Mouse (Mus musculus): ENCODE results near the gene Dok3.
"Not testable (repeated sequence)": the region's sequence is repeated elsewhere in the genome, so short reads cannot be mapped to it uniquely, and the experiment has no call there.

Gene Dok3

DNA sequence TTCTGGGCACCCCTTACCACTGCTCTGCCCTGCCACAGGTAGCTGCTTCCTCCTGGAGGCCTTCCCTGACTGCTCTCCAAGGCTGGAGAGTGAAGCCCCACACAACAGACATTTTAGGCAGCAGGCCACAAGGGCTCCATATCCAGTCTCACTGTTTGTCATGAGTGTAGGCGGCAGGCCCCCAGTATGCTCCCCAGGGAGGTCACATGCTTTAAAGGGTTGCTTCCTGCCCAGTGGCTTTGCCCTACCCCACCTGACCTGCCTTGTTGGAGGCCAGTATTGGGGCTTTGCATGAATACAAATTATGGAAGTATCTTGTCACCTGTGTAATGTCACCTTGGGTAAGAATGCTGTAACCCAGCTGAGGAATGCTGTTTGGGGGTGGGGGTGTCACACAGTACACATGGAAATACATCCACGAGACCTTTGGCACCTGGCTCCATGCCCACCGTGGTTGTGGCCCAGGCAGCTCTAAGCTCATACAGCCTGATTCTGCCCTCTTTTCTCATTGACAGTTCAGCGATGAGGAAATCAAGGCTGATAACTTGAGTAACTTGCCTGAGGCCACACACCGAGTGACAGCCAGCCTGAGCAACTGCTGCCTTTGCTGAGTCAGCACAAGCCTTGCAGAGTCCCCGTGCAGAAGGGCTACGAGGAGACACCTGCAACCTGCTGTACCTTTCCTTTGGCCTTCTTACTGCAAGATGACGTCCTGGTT is at the start of gene Dok3:
Gene Dok3 (minus strand): TSS at position 99 of the 718 bp plus-strand sequence.
- no peak for DNase-seq

DNA sequence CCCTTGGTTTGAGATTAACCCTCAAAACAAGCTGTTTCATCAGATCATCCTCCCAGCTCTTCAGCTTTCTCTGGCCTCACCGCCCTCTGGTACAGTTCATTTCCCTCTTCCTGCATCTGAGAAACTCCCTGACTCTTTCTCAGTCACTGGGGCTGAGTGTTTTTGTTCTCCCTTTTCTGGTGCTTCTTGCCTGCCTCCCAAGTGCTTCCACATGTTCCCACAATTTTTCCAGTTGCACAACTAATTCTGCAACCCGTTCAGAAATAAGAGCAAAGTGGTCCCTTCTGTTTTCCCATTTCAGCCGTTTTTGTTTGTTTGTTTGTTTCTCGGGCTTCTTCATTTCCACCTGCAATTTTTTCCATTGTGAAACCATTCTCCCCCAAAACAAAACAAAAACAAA is 49.0 kb upstream of the Dok3 start:
- DNase-seq, result no peak

DNA sequence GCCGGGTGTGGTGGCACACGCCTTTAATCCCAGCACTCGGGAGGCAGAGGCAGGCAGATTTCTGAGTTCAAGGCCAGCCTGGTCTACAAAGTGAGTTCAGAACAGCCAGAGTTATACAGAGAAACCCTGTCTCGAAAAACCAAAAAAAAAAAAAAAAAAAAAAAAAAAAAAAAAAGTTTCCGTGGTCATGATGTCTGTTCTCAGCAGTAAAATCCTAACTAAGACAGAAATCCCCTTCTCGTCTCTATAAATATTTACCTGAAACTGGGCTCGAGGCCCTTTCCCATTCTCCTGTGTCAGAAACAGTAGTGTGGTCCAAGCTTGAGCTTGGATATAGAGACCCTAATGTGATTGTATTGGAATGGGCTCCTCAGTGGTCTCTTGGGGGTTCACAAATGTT is 47.8 kb upstream of the Dok3 start:
- not testable (repeated sequence) for DNase-seq

DNA sequence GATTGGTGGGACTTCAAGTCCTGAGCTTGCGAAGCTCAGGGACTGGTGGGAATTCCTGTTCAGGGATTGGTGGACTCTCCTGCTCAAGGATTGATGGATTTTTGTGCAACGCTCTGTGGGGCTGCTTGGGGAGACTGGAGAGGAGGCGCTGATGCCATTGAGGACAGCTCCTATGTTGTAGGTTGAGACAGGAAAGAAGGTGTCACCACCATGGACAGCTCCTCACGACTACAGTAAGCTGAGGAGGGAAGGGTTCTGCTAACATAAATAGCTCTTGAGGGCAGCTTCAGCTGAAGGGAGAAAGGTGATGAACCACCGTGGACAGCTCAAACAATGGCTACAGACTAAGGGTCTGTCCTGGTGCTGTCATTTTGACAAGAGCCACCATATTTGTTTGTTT is 46.8 kb upstream of the Dok3 start:
- no peak for DNase-seq

DNA sequence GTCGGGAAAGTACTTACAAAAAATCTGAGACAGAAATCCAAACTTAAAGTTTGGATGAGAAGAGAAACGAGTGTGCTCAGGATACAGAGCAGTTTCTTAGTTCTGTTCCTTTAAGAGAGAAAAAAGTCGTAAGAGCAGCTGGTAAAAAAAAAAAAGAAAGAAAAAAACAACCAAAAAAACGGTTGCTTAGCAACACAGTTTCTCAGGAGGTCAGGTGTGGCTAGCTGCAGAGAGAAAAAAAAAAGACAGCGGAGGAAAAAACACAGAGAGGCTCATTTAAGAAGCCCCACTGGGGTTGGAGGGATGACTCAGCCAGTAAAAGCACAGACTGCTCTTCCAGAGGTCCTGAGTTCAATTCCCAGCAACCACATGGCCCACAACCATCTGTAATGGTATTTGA is 45.2 kb upstream of the Dok3 start:
- no peak for DNase-seq

DNA sequence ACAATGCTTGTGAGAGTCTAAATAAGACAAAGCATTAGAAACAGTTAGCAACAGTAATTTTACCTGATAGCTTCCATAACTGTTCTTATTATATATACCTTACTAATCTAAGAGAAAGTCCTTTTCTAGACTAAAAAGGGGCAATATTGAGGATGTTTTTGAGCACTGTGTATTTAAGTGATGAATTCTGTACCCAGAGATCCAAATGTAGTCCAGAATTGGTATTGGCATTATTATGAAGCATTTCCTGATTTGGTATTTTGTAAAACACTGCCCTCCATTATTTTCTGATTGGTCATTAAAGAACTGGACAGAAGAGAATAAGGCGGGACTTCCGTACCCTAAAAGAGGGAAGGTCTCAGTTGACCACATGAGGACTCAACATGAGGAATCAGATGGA is 44.3 kb upstream of the Dok3 start, which contains the start of gene Tmed9:
Gene Tmed9 (plus strand): TSS at position 301 of the 400 bp plus-strand sequence.
- DNase-seq, result no peak

DNA sequence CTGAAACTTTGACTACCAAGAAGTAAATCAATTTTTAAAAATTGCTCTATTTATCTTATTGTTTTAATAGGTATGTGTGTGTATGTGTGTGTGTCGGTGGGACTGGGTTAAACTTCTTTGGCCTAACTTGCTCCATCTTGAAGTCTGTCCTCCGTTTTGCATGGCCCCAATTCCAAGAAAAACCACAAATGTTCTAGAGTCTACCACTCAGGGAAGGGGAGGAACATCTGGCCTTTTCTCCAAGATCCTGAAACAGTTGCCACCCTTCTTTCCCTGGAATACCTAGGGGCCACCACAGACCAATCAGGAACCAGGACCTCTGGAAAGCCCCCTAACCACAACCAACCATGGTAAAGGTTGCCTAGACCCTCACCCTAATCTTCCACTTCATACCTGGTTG is 42.9 kb upstream of the Dok3 start:
- DNase-seq, result no peak

DNA sequence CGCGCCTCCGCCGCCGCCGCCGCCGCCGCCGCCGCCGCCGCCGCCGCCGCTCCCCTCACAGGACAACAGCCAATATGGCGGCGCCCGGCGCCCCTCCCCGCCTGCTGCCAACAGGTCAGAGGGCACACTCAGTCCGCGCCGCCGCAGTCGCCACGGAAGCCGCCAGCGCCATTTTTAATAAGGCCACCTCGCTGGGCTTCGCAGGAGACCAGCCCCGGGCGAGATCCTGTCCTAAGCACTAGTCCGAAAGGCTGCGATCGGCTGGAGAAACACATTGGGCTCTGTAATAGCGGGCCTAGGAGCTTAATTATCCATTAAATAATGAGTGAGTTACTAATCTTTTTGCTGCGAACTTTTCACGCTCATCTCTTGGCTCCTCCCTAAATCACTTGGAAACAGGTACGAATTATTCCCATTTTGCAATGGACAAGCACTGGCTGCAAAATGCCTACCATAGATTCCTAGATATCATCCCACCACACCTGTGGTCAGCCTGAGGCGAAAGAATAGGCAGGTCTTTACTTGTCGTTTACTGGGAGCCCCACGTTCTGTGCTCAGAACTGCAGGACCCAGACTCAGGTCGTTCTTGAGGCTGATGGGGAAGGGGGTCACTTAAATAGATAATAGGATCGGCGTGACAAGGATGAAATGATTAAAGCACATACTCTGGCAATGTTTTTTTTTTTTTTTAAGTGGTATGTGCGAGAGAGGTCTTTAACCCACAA is 42.1 kb upstream of the Dok3 start, which contains the start of gene Fam193b:
Gene Fam193b (minus strand): TSS at position 94 of the 725 bp plus-strand sequence.
- DNase-seq, result peak; percentile 94

DNA sequence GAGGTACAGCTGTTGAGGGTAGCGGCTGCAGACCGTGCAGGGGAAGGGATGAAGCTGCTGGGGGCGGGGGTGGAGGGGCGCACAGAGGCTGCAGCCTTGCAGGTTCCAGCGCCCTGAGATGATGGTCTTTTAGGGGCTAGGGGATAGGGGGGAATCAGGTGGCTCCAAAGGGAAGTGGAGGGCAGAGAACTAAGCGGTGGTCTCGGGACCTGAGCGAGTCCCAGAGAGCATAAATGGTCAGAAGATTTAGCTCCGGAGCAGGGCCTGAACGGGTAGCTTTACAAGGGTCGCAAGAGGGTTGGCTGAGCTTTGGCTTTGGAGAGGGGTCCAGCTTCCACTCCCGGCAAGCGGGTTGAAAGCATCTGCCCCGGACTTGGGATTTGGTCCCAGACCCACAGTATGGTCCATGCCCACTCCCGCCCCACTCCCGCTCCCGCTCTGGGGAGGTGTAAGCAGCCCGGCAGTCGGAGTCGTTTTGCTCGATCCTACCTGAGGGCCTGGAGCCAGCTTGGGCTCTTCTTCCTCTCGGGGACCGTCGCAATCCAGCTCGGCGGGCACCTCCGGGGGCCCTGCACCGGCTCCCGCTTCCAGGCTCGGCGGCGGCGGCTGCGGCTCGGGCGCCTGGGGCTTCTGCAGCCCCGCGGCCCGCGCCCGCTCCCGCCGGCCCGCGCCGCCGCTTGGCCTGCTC is 41.3 kb upstream of the Dok3 start:
- DNase-seq, result peak; percentile 60 to 69

DNA sequence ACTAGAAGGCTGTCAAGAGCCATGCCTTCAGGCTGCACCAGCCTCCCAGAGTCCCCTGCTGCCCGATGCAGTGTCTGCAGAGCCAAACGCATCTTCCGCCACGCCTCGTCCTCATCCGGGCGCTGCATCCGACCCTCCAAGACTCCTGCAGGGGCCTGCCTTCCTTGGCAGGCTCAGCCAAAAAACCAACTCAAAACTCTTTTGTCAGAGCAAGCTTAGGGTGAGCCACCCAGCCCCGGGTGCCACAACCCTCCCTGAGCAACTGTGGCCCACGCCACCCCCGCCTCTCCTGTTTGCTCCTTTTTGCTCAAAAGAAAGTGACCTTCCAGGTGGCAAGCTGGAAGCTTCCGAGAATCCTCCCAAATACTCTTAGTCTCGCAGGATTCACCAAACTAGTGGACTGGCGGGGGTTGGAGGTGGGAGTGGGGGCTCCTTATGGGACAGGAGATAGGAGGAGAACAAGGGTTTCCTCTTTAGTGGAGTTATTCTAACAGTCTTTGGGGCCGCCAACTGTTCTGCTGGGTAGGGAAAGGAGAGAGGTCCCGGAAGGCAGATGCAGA is 40.7 kb upstream of the Dok3 start:
- peak; percentile 25 to 45 for DNase-seq

DNA sequence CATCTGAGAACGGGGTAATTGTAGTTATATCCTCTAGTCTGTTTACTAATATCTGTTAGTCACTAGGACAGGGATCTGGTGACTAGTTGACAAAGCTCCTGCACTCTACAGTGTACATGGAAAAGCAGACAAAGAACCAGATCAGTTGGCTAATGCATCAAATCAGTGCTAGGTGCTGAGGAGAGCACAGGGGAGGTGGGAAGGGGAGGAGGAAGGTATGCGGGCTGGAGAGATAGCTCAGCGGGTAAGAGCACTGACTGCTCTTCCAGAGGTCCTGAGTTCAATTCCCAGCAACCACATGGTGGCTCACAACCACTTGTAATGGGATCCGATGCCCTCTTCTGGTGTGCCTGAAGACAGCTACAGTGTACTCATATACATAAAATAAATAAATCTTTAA is 39.4 kb upstream of the Dok3 start:
- DNase-seq, result not testable (repeated sequence)

DNA sequence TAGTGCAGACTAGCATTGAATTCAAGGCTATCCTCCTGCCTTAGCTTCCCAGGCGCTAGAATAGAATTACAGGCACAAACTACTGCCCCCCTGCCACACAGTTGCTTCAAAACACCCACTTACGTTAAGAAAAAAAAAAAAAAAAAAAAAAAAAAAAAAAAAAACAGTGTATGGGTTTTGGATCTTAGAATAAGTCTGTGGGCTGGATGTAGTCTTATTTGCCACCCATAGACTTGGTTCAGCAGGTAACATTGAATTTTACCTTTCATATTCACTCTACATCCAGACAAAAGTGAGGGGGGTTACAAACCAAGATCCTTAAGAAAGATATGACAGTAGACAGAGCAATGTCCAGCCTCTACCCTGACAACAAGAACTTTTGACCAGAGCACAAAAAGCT is 38.9 kb upstream of the Dok3 start:
- no peak for DNase-seq

DNA sequence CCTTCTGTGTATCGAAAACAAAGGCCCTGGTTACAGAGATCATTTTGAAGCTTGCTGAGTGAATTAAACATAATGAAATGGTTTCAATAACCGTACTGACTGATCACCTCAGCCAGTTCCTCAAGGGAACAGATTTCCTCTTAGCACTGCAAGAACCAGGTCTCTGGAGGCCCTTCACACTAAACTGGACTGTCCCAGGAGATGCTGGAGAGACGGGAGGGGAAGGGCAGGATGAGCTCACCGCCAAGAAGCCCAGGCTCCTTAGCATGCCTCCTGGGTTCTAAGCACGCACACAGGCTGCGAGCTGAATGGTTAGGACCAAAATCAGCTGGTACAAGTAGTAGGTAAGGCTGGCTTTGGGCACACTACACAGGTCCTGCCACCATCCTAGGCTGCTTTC is 37.9 kb upstream of the Dok3 start:
- DNase-seq, result no peak

DNA sequence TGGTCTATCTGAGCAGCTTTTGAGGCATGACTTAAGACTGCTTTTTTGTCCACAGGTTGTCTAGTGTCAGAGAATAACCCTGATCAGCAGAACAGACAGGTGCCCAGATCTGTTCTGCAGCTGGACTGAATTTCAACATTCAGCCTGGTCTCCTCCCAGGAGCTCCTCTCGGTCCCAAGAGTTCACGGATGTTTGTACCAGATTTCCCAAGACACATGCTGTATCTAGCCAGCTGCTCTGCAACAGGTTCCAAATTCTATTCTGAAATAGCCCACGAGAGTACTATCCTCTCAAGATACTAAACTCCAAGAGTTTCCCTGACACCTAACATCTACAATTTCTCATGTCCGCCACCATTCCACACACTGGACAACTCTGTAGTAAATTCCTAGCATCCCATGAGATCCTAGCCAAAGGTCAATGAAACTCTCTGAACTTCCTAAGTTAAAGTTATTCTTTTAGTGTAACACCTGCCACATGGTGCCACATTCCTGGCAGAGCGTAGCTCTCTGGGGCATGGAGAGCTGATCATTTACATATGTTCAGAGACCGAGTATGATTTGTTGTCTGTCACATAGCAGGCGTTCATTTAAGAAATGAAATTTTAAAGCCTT is 34.3 kb upstream of the Dok3 start:
- DNase-seq, result no peak

DNA sequence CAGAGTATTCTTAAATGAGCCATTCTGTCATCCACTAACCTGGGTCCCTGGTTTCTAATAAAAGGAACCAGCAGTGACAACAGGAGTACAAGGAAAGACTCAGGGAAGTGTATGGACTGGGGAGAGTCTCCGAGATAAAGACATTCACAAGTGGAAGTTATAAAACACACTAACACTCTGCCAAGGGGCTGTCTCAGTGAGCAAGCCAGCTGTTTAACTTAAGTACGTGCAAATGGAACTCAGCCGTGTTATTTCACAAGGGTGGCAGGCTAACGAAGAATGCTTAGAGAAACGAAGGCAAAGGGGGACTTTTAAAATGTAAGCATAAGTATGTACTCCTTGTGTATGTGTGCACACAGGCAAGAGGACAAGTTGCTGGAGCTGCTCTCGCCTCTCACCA is 28.4 kb upstream of the Dok3 start:
- DNase-seq, result no peak

DNA sequence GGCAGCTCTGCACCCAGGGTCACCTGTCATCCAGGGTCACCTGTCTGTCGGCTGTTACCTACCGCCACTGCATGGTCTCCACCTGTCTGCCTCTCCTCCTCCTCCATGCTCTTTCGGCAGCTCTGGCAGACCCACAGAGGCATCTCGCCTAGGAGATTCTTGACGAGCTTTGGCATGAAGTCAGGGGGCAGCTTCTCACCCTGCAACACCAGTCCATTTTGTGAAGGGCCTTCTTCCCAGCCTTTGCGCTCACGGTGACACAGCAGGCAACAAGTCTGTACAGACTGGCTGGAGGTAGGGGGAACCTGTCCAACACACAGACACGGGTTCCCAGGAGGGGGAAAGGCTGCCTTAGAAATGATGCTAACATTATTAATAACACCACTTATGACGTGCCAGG is 26.8 kb upstream of the Dok3 start:
- DNase-seq, result no peak

DNA sequence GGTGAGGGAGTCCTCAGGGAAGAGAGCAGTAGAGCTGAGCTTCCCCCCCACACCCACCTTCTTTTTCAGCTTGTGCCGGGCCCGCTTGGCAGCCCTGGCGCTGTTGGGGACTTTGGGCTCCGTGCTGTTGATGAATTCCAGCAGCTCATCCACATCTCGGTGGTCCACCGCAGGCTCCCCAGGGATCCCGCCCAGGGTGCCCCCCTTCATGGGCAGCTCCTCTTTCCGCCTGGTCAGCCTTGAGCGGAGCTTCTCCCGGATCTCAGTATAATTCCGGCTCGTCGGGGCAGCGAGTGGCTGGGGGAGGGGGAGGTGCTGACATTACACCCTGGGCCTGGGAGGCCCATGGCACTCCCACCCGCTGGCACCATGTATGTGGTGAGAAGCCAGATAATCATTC is 20.0 kb upstream of the Dok3 start:
- no peak for DNase-seq

DNA sequence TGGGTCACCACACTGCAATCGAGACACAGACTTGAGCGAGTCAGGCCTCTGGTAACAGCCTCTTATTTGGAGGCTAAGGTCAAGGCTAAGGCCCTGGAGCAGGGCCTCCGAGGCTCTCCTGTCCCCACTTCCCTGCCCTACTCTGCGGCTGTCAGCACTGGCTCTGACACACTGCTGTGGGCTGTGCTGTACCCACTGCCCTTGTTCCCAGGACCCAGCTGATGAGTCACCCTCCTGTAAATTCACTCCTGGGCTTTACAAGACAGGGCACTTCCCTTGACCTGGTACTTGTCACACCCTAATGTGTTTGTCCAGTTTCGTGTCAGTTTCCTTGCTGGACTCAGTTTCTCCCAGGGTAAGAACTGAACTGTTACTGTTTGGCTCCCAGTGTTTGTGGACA is 19.3 kb upstream of the Dok3 start:
- no peak for DNase-seq

DNA sequence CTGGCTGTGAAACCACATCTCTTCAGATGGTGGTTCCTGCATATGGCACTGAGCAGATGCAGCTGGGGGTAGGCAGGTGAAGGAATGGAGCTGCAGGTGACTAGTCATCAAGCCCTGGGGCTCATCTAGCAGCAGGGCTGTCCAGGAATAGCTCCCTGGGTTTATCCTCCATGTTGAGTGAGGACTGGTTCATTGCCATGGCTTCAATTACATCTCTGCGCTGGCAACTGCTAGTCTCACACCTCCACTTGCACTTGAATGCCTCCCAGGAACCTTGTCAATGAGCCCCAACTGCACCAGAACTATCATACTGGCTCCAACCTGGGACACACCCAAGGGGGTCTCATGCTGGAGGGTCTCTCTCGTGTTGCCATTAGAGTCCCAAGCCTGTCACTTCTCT is 18.8 kb upstream of the Dok3 start:
- no peak for DNase-seq

DNA sequence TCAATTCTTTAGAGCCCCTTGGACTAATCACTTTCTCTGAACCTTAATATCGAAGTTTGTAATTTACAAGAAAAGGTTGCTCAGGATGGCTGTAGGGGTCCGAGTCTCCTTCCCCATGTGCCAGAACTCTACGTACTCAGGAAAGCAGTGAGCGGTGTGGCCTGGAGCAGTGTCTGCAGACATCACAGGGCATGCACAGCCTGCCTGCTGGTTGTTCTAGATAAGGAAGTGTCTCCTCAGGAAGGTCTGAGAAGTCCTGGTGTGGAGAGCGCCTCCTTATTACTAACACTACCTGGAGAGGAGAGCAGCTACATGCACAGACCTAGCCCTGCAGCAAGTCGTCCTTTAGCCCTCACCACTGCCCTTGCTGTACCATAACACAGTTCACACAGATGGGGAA is 15.7 kb upstream of the Dok3 start:
- DNase-seq, result no peak

DNA sequence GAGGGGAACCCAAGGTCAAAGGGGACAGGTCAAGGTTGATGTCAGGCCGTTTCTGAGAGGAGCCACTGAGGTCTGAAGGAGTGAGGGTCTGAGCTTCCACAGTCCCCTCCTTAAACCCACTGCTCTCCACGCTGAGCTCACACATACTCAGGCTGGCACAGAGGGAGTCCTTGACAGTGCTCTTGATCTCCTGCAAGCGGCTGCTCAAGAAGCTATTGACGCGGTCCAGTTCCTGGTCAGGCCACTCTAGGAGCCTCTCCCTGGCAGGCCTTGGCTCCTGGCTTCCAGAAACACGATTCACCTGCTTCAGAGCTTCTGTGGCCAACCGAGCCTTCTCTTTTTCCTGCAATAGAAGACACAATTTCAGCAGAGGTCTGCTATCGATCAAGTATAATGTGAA is 14.4 kb upstream of the Dok3 start:
- no peak for DNase-seq

DNA sequence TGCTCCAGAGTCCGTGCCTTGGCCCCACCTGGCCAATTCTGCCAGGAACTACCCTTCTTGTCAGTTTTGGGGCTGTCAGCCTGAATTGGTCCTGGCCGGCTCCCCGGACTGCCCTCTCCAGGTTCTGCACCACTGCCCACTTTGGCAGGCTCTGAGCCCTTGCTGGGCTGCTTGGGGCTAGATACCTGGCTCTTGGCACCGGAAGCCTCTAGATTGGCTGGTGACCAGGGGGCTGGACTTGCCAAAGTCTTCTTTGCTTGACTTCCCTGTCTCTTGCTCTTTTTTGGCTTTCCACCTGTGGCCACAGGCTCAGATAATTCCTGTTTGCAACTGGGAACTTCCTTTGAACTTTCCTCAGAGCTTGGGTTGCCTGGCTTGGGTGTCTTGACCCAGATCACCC is 13.8 kb upstream of the Dok3 start:
- no peak for DNase-seq

DNA sequence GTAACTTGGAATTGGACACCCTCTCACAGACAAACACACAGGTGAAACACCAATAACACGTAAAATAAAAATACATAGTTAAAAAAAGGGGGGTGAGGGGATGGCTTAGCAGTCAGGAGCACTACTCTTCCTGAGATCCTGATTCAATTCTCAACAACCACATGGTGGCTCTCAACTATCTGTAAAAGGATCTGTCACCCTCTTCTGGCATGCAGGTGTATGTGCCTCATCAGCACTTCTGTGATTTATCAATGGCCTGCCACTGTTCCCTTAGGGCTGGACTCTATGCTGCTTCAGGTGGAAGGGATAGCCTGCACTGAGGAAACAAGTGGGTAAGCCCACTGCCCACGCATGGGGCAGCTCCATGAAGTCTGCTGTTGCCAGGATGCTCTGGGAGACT is 11.8 kb upstream of the Dok3 start:
- no peak for DNase-seq

All from thymus, postnatal 36 days (tissue).